In genomic region chr9:88177575-88178254, GRCm38 (mm10) we compare ENCODE assay signal across 13 mouse cellular contexts.
DNase-seq lines count a peak whose midpoint lies in the region; ATAC-seq and TF ChIP-seq lines count a peak whose summit lies in the region.
"Had no signal": no experiment of that assay in that cellular context is flagged by ENCODE, and none has a peak within 500 bp of the region (broad histone marks: within the 10 kb centered on the region; RNA-seq: fewer than 3 reads in every experiment).

No protein-coding gene starts in this region.

- no peak for TF ChIP-seq RAD21 in CH12.LX (IDR thresholded peaks at IDR 0.05; ENCODE audit: low read depth, low read length)

- dilution Hi-C loops in CH12.LX (cut with MboI; ENCODE audit: extremely low pct_ligation_motif_present, extremely low pct_unique_long_range_greater_than_20kb, low sequenced_read_pairs), result no loop called here

- H3K36me3 ChIP-seq in CH12.LX (replicated peaks in 1 of 2; ENCODE audit: control insufficient read depth in 1 of 2, insufficient read depth in 1 of 2, low read length in 1 of 2), result no peaks in the 10 kb centered on the region
- H3K36me3 ChIP-seq in heart, embryonic 14.5 days (ENCODE audit: control insufficient read depth, insufficient read depth, low read length), result no peaks in the 10 kb centered on the region
- H3K36me3 ChIP-seq in midbrain, embryonic 14.5 days (ENCODE audit: control insufficient read depth, insufficient read depth, low read length), result no peaks in the 10 kb centered on the region
- H3K36me3 ChIP-seq: G1E; liver, embryonic 13.5 days had no signal

- no peak overlapping the region for H3K27ac ChIP-seq in CH12.LX (ENCODE audit: insufficient read depth, low read depth)
- H3K27ac ChIP-seq in heart, embryonic 14.5 days (replicated peaks in 1 of 2; ENCODE audit: control insufficient read depth in 1 of 2, insufficient read depth in 1 of 2, low read depth in 2 of 2, low read length in 2 of 2), result no peak overlapping the region
- H3K27ac ChIP-seq in midbrain, embryonic 14.5 days (replicated peaks; ENCODE audit: low read depth, low read length), result no peak overlapping the region
- H3K27ac ChIP-seq: liver, embryonic 13.5 days had no signal

- no peak overlapping the region for H3K9ac ChIP-seq in CH12.LX (ENCODE audit: insufficient read depth, low read depth)
- no peak overlapping the region for H3K9ac ChIP-seq in heart, embryonic 14.5 days (ENCODE audit: low read length)
- no peak overlapping the region for H3K9ac ChIP-seq in midbrain, embryonic 14.5 days (replicated peaks; ENCODE audit: low read length)
- H3K9ac ChIP-seq: liver, embryonic 13.5 days had no signal

- no peaks in the 10 kb centered on the region; a peak in 1 of 4 replicates for H3K4me1 ChIP-seq in CH12.LX (ENCODE audit: control insufficient read depth in 1 of 2, insufficient read depth in 2 of 2)
- H3K4me1 ChIP-seq in heart, embryonic 14.5 days (ENCODE audit: control insufficient read depth in 2 of 2, insufficient read depth in 2 of 2, low read length in 2 of 2), result no peaks in the 10 kb centered on the region
- no peaks in the 10 kb centered on the region for H3K4me1 ChIP-seq in midbrain, embryonic 14.5 days (ENCODE audit: control insufficient read depth, insufficient read depth, low read length)
- H3K4me1 ChIP-seq: liver, embryonic 13.5 days had no signal

- no peak overlapping the region for H3K4me3 ChIP-seq in CH12.LX (replicated peaks in 1 of 3; ENCODE audit: low read depth in 2 of 3, low read length in 2 of 3, poor library complexity in 1 of 3)
- H3K4me3 ChIP-seq in heart, embryonic 14.5 days (ENCODE audit: control insufficient read depth in 1 of 2, insufficient read depth in 1 of 2, low read depth in 1 of 2, low read length in 2 of 2), result no peak overlapping the region
- no peak overlapping the region for H3K4me3 ChIP-seq in midbrain, embryonic 14.5 days (replicated peaks; ENCODE audit: low read depth, low read length)
- H3K4me3 ChIP-seq: liver, embryonic 13.5 days had no signal

- 0 out of 2 replicates have a peak, but pooled peaks have one; percentile 10 for TF ChIP-seq EP300 in CH12.LX (IDR thresholded peaks at IDR 0.05; ENCODE audit: low read length)

- no peaks in the 10 kb centered on the region for H3K9me3 ChIP-seq in CH12.LX (replicated peaks; ENCODE audit: low read length)
- H3K9me3 ChIP-seq in heart, embryonic 14.5 days (ENCODE audit: control insufficient read depth, low read length), result no peaks in the 10 kb centered on the region
- H3K9me3 ChIP-seq in midbrain, embryonic 14.5 days (ENCODE audit: control insufficient read depth, low read length), result no peaks in the 10 kb centered on the region
- H3K9me3 ChIP-seq: G1E; liver, embryonic 13.5 days had no signal

- in situ Hi-C loops in CH12.LX (cut with MboI; ENCODE audit: low pct_ligation_motif_present, low pct_unique_long_range_greater_than_20kb, low sequenced_read_pairs), result no loop called here

- no peak overlapping the region for H3K4me2 ChIP-seq in CH12.LX (ENCODE audit: insufficient read depth, low read depth, poor library complexity, severe bottlenecking)
- no peak overlapping the region for H3K4me2 ChIP-seq in heart, embryonic 14.5 days (ENCODE audit: low read length)
- H3K4me2 ChIP-seq in midbrain, embryonic 14.5 days (ENCODE audit: low read length), result no peak overlapping the region
- H3K4me2 ChIP-seq: liver, embryonic 13.5 days had no signal

- WGBS in heart, embryonic 14.5 days, result 54% methylated on average over 4 of the region's 4 CpGs
- whole genome bisulfite sequencing in midbrain, embryonic 14.5 days, result 85% methylated on average over 4 of the region's 4 CpGs

- intact Hi-C loops in gastrocnemius, postnatal 14 days (cut with DNase I; ENCODE audit: low total_unique reads), result no loop called here

- no peak for TF ChIP-seq POLR2A in CH12.LX (IDR thresholded peaks at IDR 0.05; ENCODE audit: low read depth, low read length)

- TF ChIP-seq CTCF in CH12.LX (conservative IDR thresholded peaks at IDR 0.05 in 1 of 2, IDR thresholded peaks at IDR 0.05 in 1 of 2; ENCODE audit: low read depth in 2 of 2, low read length in 2 of 2), result no peak

- ATAC-seq in heart, embryonic 14.5 days (ENCODE audit: insufficient number of reproducible peaks, insufficient read depth, low FRiP score, low read depth), result peak; percentile 66; the same call in 1 of the 2 replicates
- no peak for ATAC-seq in frontal cortex, adult (ENCODE audit: low TSS enrichment)
- no peak; the same call in 1 of the 2 replicates for ATAC-seq in midbrain, embryonic 14.5 days (ENCODE audit: low FRiP score, low TSS enrichment)
- ATAC-seq: forebrain, embryonic 16.5 days had no signal

- H3K79me2 ChIP-seq in CH12.LX (replicated peaks; ENCODE audit: control insufficient read depth, extremely low read depth, insufficient read depth, poor library complexity, severe bottlenecking), result no peaks in the 10 kb centered on the region

- peak; percentile 66 for DNase-seq in gastrocnemius, adult 18-20 months (ENCODE audit: low spot score)
- no peak for DNase-seq in gastrocnemius, postnatal 14 days
- peak; percentile 14 for DNase-seq in CH12.LX (ENCODE audit: extremely low read depth)
- DNase-seq in cerebellum, adult 9-10 months, result peak; percentile 65
- no peak for DNase-seq in left cerebral cortex, adult 9 months (ENCODE audit: low spot score in 2 of 2)
- DNase-seq in midbrain, embryonic 14.5 days, result no peak
- DNase-seq: liver, embryonic 13.5 days; lung, postnatal 4 days; right cerebral cortex, postnatal 14 days had no signal

- no peaks in the 10 kb centered on the region for H3K27me3 ChIP-seq in CH12.LX (replicated peaks)
- no peaks in the 10 kb centered on the region for H3K27me3 ChIP-seq in heart, embryonic 14.5 days (ENCODE audit: control insufficient read depth, insufficient read depth, low read length)
- H3K27me3 ChIP-seq in midbrain, embryonic 14.5 days (ENCODE audit: control insufficient read depth, insufficient read depth, low read length), result no peaks in the 10 kb centered on the region
- H3K27me3 ChIP-seq: liver, embryonic 13.5 days had no signal

TF ChIP-seq in CH12.LX, 34 proteins besides CTCF, POLR2A, EP300 and RAD21:
- TF ChIP-seq ETS1 (conservative IDR thresholded peaks at IDR 0.05; ENCODE audit: low read depth, low read length) (no peak), ZNF384 (IDR thresholded peaks at IDR 0.05; ENCODE audit: low read depth, low read length) (peak; percentile 84), MAFK (IDR thresholded peaks at IDR 0.05; ENCODE audit: insufficient replicate concordance, low read length) (no peak)

Comparison
In these comparisons a context has a peak if more than half of its experiments do, and no peak if none do; other contexts are left out.
1. DNase-seq: peak in gastrocnemius, adult 18-20 months (single experiment), CH12.LX (single experiment) and cerebellum, adult 9-10 months (single experiment); none in gastrocnemius, postnatal 14 days (single experiment), left cerebral cortex, adult 9 months (0 of 2) and midbrain, embryonic 14.5 days (single experiment).